Mouse (Mus musculus) stomach, postnatal 0 days (tissue): ENCODE data around the gene Aftph. TPM values are rescaled to one million over a fixed set of nuclear protein-coding genes. Genes with fewer than 3 reads are reported as not detected.

Experiments used
- ATAC-seq: fragments of 200-750 bp; cut with Nextera tagmentation; 2 replicates; pipeline ENCODE4 v1.8.0; 2017; ENCODE audit not compliant: low FRiP score, low TSS enrichment
- DNase-seq: peaks from one replicate; pipeline ENCODE4 v3.0.0-alpha.2; 2016; ENCODE audit warnings: low spot score
- H3K27ac ChIP-seq: fragments of 300-500 bp; sonication (generic); replicated peaks from 2 replicates; pipeline ENCODE4 v1.5.1; 2014; ENCODE audit warnings: mild to moderate bottlenecking, control low read depth
- H3K27me3 ChIP-seq: fragments of 300-500 bp; sonication (generic); 2 replicates; pipeline ENCODE4 v1.6.1; 2014; ENCODE audit warnings: low read length; ENCODE audit not compliant: control insufficient read depth, insufficient read depth
- H3K36me3 ChIP-seq: fragments of 300-500 bp; sonication (generic); 2 replicates; pipeline ENCODE4 v1.6.1; 2014; ENCODE audit warnings: low read length, mixed read lengths; ENCODE audit not compliant: control insufficient read depth, insufficient read depth
- H3K4me1 ChIP-seq: fragments of 300-500 bp; sonication (generic); replicated peaks from 2 replicates; pipeline ENCODE4 v1.6.1; 2014; ENCODE audit warnings: antibody characterized with exemption; ENCODE audit not compliant: control insufficient read depth, insufficient read depth
- H3K4me2 ChIP-seq: fragments of 300-500 bp; sonication (generic); replicated peaks from 2 replicates; pipeline ENCODE4 v1.6.1; 2014; ENCODE audit warnings: low read depth, mild to moderate bottlenecking, control low read depth, moderate library complexity
- H3K4me3 ChIP-seq: fragments of 300-500 bp; sonication (generic); 2 replicates; pipeline ENCODE4 v1.5.1; 2014; ENCODE audit warnings: low read depth, low read length, control low read depth
- H3K9ac ChIP-seq: fragments of 300-500 bp; sonication (generic); 2 replicates; pipeline ENCODE4 v1.6.1; 2014; ENCODE audit warnings: mild to moderate bottlenecking, low read length, control low read depth, mixed read lengths
- H3K9me3 ChIP-seq: fragments of 300-500 bp; sonication (generic); 2 replicates; pipeline ENCODE4 v1.6.1; 2016; ENCODE audit warnings: low read length; ENCODE audit not compliant: control insufficient read depth
- CTCF ChIP-seq: IDR thresholded peaks from 2 replicates; pipeline ENCODE4 v1.5.1; 2016; ENCODE audit warnings: antibody characterized with exemption, low read depth, mild to moderate bottlenecking, moderate library complexity
- EP300 ChIP-seq: optimal IDR thresholded peaks from 2 replicates; pipeline ENCODE3; 2016; ENCODE audit warnings: antibody characterized with exemption
- WGBS: fragments of 180-500 bp; shearing (Covaris S2); extraction: QIAGEN DNeasy Blood & Tissue Kit; methylation state at CpG from one replicate; pipeline ENCODE4 v1.1.7; 2014; 5-methylcytosine and 5-hydroxymethylcytosine counted together
- polyA plus RNA-seq: library from polyadenylated mRNA; unstranded; fragments of >200 nt; fragmentation: Nextera tagmentation; extraction: Ambion mirVana; gene quantifications from 2 replicates; pipeline ENCODE4 v1.2.1, GENCODE M21; 2015

The Aftph gene
- polyA plus RNA-seq, 1 experiment from 2014 or later = 14.8 TPM

- Histone ChIP-seq H3K4me1 (peaks cover 2% of the 10 kb centered on the region; the same call in 1 of the 2 replicates), H3K36me3 (peaks cover 3% of the 10 kb centered on the region; the same call in 1 of the 2 replicates), H3K27me3 (no peaks in the 10 kb centered on the region), H3K9me3 (no peaks in the 10 kb centered on the region), H3K27ac (no peak overlapping the region), H3K9ac (no peak overlapping the region), H3K4me2 (no peak overlapping the region), H3K4me3 (no peak overlapping the region)
- no peak for ATAC-seq
- no peak for DNase-seq
- TF ChIP-seq EP300 = no peak
- TF ChIP-seq CTCF = no peak
- 88% methylated on average over 17 of the region's 17 CpGs for WGBS
Measured at GRCm38 (mm10) chr11:20650006-20650639, 91.3 kb downstream of the Aftph start.

DNA sequence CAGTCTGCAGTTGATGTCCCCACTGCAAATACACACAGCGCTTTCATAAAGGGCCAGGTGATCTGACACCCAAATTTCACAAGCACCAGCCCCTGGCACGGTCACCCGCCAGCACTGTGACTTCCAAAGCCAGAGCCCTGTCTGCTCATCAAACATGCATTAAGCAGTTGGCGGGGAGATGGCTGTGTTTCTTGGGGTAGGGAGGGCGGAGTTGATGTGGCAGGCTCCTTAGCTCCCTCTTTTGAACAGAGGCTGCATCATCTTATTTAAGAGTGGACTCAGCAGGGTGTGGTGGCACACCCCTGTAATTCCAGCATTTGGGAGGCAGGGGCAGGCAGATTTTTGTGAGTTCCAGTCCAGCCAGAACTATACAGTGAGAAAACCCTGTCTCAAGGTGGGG is 91.9 kb downstream of the Aftph start:
- H3K27me3 ChIP-seq = no peaks in the 10 kb centered on the region
- H3K9ac ChIP-seq = no peak overlapping the region
- no peak overlapping the region for H3K4me2 ChIP-seq
- no peaks in the 10 kb centered on the region for H3K9me3 ChIP-seq
- H3K27ac ChIP-seq = no peak overlapping the region
- peaks cover 2% of the 10 kb centered on the region; the same call in 1 of the 2 replicates for H3K4me1 ChIP-seq
- 76% methylated on average over 5 of the region's 5 CpGs for WGBS
- ATAC-seq (no peak), DNase-seq (no peak)
- TF ChIP-seq CTCF = peak; percentile 28; the same call in 1 of the 2 replicates
- TF ChIP-seq EP300 = no peak
- peaks cover 3% of the 10 kb centered on the region; the same call in 1 of the 2 replicates for H3K36me3 ChIP-seq
- no peak overlapping the region for H3K4me3 ChIP-seq

DNA sequence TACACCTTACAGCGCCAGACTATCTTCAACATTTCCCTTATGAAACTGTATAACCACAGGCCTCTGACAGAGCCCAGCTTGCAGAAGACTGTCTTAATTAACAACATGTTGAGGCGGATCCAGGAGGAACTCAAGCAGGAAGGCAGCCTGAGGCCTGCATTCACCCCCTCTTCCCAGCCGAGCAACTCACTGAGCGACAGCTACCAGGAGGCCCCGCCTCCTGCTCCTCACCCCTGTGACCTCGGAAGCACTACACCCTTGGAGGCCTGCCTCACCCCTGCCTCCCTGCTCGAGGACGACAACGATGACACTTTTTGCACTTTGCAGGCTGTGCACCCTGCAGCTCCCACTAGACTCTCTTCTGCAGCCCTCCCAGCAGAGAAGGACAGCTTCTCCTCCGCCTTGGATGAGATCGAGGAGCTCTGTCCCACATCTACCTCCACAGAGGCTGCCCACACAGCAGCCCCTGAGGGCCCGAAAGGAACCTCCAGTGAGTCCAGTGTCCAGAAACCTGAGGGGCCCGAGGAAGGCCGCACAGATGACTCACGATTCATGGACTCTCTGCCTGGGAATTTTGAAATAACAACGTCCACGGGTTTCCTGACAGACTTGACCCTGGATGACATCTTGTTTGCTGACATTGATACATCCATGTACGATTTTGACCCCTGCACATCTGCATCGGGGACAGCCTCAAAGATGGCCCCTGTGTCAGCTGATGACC is 93.3 kb downstream of the Aftph start:
- no peak overlapping the region for H3K9ac ChIP-seq
- no peak overlapping the region for H3K4me2 ChIP-seq
- DNase-seq = no peak
- H3K36me3 ChIP-seq = peaks cover 3% of the 10 kb centered on the region; the same call in 1 of the 2 replicates
- H3K27ac ChIP-seq = peak overlapping the region; percentile 45; the same call in 1 of the 2 replicates
- H3K27me3 ChIP-seq = no peaks in the 10 kb centered on the region
- 46% methylated on average over 19 of the region's 19 CpGs for whole genome bisulfite sequencing
- ATAC-seq = peak; percentile 76
- peaks cover 2% of the 10 kb centered on the region; the same call in 1 of the 2 replicates for H3K4me1 ChIP-seq
- H3K9me3 ChIP-seq = no peaks in the 10 kb centered on the region
- no peak overlapping the region for H3K4me3 ChIP-seq
- no peak for TF ChIP-seq CTCF
- TF ChIP-seq EP300 = no peak

DNA sequence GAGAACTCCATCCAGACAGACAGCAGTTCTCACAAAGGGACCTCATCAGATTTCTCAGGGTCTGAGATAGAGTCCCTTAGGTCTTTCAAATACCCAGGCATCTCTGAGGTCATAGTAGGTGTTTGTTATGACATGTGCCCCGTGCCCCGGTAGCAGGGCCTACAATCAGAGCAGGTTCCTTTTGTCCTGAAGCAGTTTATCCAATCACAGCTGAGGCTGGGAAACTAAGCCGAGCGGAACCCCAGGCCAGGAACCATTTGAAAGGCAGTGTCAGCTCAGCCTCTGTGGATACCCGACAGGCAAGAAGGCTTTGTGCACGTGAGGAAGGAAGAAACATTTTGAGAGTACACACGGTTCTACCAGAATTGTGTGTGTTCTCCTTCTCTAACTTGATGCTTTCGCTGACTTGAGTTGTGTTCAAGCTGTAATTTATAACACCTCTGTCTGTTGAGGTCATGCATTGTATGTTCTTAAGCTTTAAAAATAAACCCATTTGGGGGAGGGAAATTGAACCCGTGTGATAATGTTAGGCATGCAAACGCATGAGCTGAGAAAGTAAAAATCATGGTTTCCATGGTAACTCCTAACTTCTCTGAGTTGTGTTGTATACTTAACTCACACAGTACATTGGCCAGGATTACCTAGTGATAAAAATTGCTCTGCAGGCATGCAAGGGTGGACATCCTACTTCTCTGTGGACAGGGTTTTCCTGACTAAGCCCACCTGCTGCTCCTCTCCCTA is 94.2 kb downstream of the Aftph start:
- no peak for TF ChIP-seq CTCF
- no peak for TF ChIP-seq EP300
- Histone ChIP-seq H3K4me2 (no peak overlapping the region; the same call in 1 of the 2 replicates), H3K4me1 (peaks cover 2% of the 10 kb centered on the region; the same call in 1 of the 2 replicates), H3K27ac (0 out of 2 replicates have a peak overlapping the region, but pooled peaks have one; percentile 13), H3K9ac (no peak overlapping the region), H3K27me3 (no peaks in the 10 kb centered on the region), H3K36me3 (peaks cover 3% of the 10 kb centered on the region; the same call in 1 of the 2 replicates), H3K9me3 (no peaks in the 10 kb centered on the region), H3K4me3 (no peak overlapping the region)
- DNase-seq = no peak
- WGBS = 35% methylated on average over 10 of the region's 10 CpGs
- ATAC-seq = no peak

DNA sequence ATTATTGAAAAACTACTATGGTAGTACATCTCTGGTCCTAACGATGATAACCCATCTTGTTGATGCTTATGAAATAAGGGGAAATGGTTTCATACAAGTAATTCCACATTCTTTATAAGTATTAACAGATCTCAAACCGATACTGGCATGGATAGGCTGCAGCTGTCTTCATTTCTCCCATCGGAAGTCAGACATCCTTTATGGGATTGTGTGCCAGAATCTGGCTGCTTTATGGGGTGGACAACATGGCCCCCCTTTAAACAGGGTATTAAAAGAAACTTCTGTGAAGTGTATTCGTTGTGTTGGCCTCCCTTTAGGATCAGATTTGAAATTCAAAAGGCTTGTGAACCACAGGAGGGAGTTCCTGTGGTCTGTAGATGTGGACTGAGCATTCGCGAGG is 95.2 kb downstream of the Aftph start:
- ATAC-seq = no peak

More for the DNA sequence above, 95.2 kb downstream of the Aftph start:
- H3K4me1 ChIP-seq = peaks cover 2% of the 10 kb centered on the region; the same call in 1 of the 2 replicates
- H3K36me3 ChIP-seq = peaks cover 3% of the 10 kb centered on the region; the same call in 1 of the 2 replicates
- H3K4me2 ChIP-seq = no peak overlapping the region
- no peak for TF ChIP-seq CTCF
- TF ChIP-seq EP300 = no peak
- 45% methylated on average over 6 of the region's 6 CpGs for WGBS
- H3K27me3 ChIP-seq = no peaks in the 10 kb centered on the region
- DNase-seq = no peak
- no peak overlapping the region for H3K9ac ChIP-seq
- H3K4me3 ChIP-seq = no peak overlapping the region
- H3K9me3 ChIP-seq = no peaks in the 10 kb centered on the region
- H3K27ac ChIP-seq = 0 out of 2 replicates have a peak overlapping the region, but pooled peaks have one; percentile 58
